Mouse (Mus musculus): ENCODE results near the gene Ldlrad1. TPM values are rescaled to one million over a fixed set of nuclear protein-coding genes. Genes with fewer than 3 reads are reported as not detected.

Ldlrad1 gene
- polyA plus RNA-seq (2015; fragmentation: Nextera tagmentation; extraction: Ambion mirVana) = not detected in 2 replicates

- Histone ChIP-seq H3K27me3 (ENCODE audit: insufficient read depth, low read length) (no peaks in the 10 kb centered on the region), H3K9ac (replicated peaks; ENCODE audit: low read length) (no peak within 1 kb of the TSS), H3K4me3 (ENCODE audit: low read length) (no peak within 1 kb of the TSS), H3K36me3 (ENCODE audit: insufficient read depth, low read length) (peaks cover 16% of the 10 kb centered on the region), H3K9me3 (ENCODE audit: low read length) (no peaks in the 10 kb centered on the region), H3K27ac (ENCODE audit: low read length) (no peak within 1 kb of the TSS), H3K4me2 (replicated peaks; ENCODE audit: low read depth, low read length) (no peak within 1 kb of the TSS), H3K4me1 (ENCODE audit: insufficient read depth, low read length) (0 out of 2 replicates have a peak, but pooled peaks cover 8% of the 10 kb centered on the region)
- ATAC-seq (ENCODE audit: low FRiP score, low TSS enrichment) = no peak
- WGBS = 68% methylated on average over 3 of the region's 3 CpGs
Measured at GRCm38 (mm10) chr4:107208880-107209279, at the start of gene Ldlrad1. TSS of gene Ldlrad1 (plus strand) at chr4:107209180.

GRCm38 (mm10) chr4:107160181-107160580 lies 48.8 kb upstream of the Ldlrad1 start:
- Histone ChIP-seq H3K4me3 (ENCODE audit: low read length) (no peak overlapping the region), H3K9me3 (ENCODE audit: low read length) (no peaks in the 10 kb centered on the region), H3K27ac (ENCODE audit: low read length) (no peak overlapping the region), H3K36me3 (ENCODE audit: insufficient read depth, low read length) (peaks cover 9% of the 10 kb centered on the region), H3K9ac (replicated peaks; ENCODE audit: low read length) (no peak overlapping the region), H3K4me1 (ENCODE audit: insufficient read depth, low read length) (peaks cover 26% of the 10 kb centered on the region), H3K4me2 (replicated peaks; ENCODE audit: low read depth, low read length) (no peak overlapping the region), H3K27me3 (ENCODE audit: insufficient read depth, low read length) (no peaks in the 10 kb centered on the region)
- no peak for ATAC-seq (ENCODE audit: low FRiP score, low TSS enrichment)
- 76% methylated on average over 8 of the region's 8 CpGs for WGBS

- H3K9ac ChIP-seq (replicated peaks; ENCODE audit: low read length) = no peak overlapping the region
- H3K36me3 ChIP-seq (ENCODE audit: insufficient read depth, low read length) = peaks cover 20% of the 10 kb centered on the region
- no peak overlapping the region for H3K4me2 ChIP-seq (replicated peaks; ENCODE audit: low read depth, low read length)
- H3K9me3 ChIP-seq (ENCODE audit: low read length) = no peaks in the 10 kb centered on the region
- no peaks in the 10 kb centered on the region for H3K27me3 ChIP-seq (ENCODE audit: insufficient read depth, low read length)
- peaks cover 15% of the 10 kb centered on the region for H3K4me1 ChIP-seq (ENCODE audit: insufficient read depth, low read length)
- no peak overlapping the region for H3K4me3 ChIP-seq (ENCODE audit: low read length)
- 84% methylated on average over 10 of the region's 10 CpGs for whole genome bisulfite sequencing
- no peak overlapping the region for H3K27ac ChIP-seq (ENCODE audit: low read length)
- ATAC-seq (ENCODE audit: low FRiP score, low TSS enrichment) = no peak
Measured at GRCm38 (mm10) chr4:107163341-107163740, 45.6 kb upstream of the Ldlrad1 start.

GRCm38 (mm10) chr4:107163756-107164587 lies 45.0 kb upstream of the Ldlrad1 start:
- Histone ChIP-seq H3K4me1 (ENCODE audit: insufficient read depth, low read length) (peaks cover 15% of the 10 kb centered on the region), H3K9me3 (ENCODE audit: low read length) (no peaks in the 10 kb centered on the region), H3K27ac (ENCODE audit: low read length) (no peak overlapping the region), H3K36me3 (ENCODE audit: insufficient read depth, low read length) (peaks cover 20% of the 10 kb centered on the region), H3K9ac (replicated peaks; ENCODE audit: low read length) (no peak overlapping the region), H3K4me2 (replicated peaks; ENCODE audit: low read depth, low read length) (no peak overlapping the region), H3K4me3 (ENCODE audit: low read length) (no peak overlapping the region), H3K27me3 (ENCODE audit: insufficient read depth, low read length) (no peaks in the 10 kb centered on the region)
- ATAC-seq (ENCODE audit: low FRiP score, low TSS enrichment) = peak; percentile 74; the same call in 1 of the 2 replicates
- 36% methylated on average over 9 of the region's 9 CpGs for WGBS

- Histone ChIP-seq H3K4me2 (replicated peaks; ENCODE audit: low read depth, low read length) (no peak overlapping the region), H3K9ac (replicated peaks; ENCODE audit: low read length) (no peak overlapping the region), H3K4me3 (ENCODE audit: low read length) (no peak overlapping the region), H3K36me3 (ENCODE audit: insufficient read depth, low read length) (peaks cover 25% of the 10 kb centered on the region), H3K27me3 (ENCODE audit: insufficient read depth, low read length) (no peaks in the 10 kb centered on the region), H3K9me3 (ENCODE audit: low read length) (no peaks in the 10 kb centered on the region), H3K27ac (ENCODE audit: low read length) (no peak overlapping the region), H3K4me1 (ENCODE audit: insufficient read depth, low read length) (peaks cover 3% of the 10 kb centered on the region; the same call in 1 of the 2 replicates)
- no peak for ATAC-seq (ENCODE audit: low FRiP score, low TSS enrichment)
- WGBS = 77% methylated on average over 5 of the region's 5 CpGs
Measured at GRCm38 (mm10) chr4:107166700-107167099, 42.3 kb upstream of the Ldlrad1 start.

- peaks cover 3% of the 10 kb centered on the region; the same call in 1 of the 2 replicates for H3K4me1 ChIP-seq (ENCODE audit: insufficient read depth, low read length)
- no peak overlapping the region for H3K4me3 ChIP-seq (ENCODE audit: low read length)
- no peak overlapping the region for H3K4me2 ChIP-seq (replicated peaks; ENCODE audit: low read depth, low read length)
- no peaks in the 10 kb centered on the region for H3K27me3 ChIP-seq (ENCODE audit: insufficient read depth, low read length)
- no peak for ATAC-seq (ENCODE audit: low FRiP score, low TSS enrichment)
- no peak overlapping the region for H3K27ac ChIP-seq (ENCODE audit: low read length)
- H3K36me3 ChIP-seq (ENCODE audit: insufficient read depth, low read length) = peaks cover 29% of the 10 kb centered on the region
- WGBS = 85% methylated on average over 5 of the region's 5 CpGs
- H3K9ac ChIP-seq (replicated peaks; ENCODE audit: low read length) = no peak overlapping the region
- H3K9me3 ChIP-seq (ENCODE audit: low read length) = no peaks in the 10 kb centered on the region
Measured at GRCm38 (mm10) chr4:107167798-107168197, 41.2 kb upstream of the Ldlrad1 start.

GRCm38 (mm10) chr4:107177506-107177905 lies 31.5 kb upstream of the Ldlrad1 start:
- Histone ChIP-seq H3K9me3 (ENCODE audit: low read length) (no peaks in the 10 kb centered on the region), H3K27me3 (ENCODE audit: insufficient read depth, low read length) (no peaks in the 10 kb centered on the region), H3K36me3 (ENCODE audit: insufficient read depth, low read length) (peaks cover 2% of the 10 kb centered on the region; the same call in 1 of the 2 replicates), H3K27ac (ENCODE audit: low read length) (peak overlapping the region; percentile 99), H3K4me2 (replicated peaks; ENCODE audit: low read depth, low read length) (peak overlapping the region; percentile 60), H3K4me3 (ENCODE audit: low read length) (peak overlapping the region; percentile 70), H3K9ac (replicated peaks; ENCODE audit: low read length) (peak overlapping the region; percentile 77), H3K4me1 (ENCODE audit: insufficient read depth, low read length) (peaks cover 26% of the 10 kb centered on the region)
- ATAC-seq (ENCODE audit: low FRiP score, low TSS enrichment) = no peak
- WGBS = 35% methylated on average over 11 of the region's 11 CpGs

GRCm38 (mm10) chr4:107178182-107178829 lies 30.7 kb upstream of the Ldlrad1 start, which contains the start of gene Tmem59:
TSS of gene Tmem59 (plus strand) at chr4:107178399.
- peaks cover 26% of the 10 kb centered on the region for H3K4me1 ChIP-seq (ENCODE audit: insufficient read depth, low read length)
- peak; percentile 97 for ATAC-seq (ENCODE audit: low FRiP score, low TSS enrichment)

GRCm38 (mm10) chr4:107178830-107179490 lies 30.0 kb upstream of the Ldlrad1 start, which contains the start of gene Tceanc2:
TSS of gene Tceanc2 (minus strand) at chr4:107179116.
- Histone ChIP-seq H3K27ac (ENCODE audit: low read length) (peak within 1 kb of the TSS; percentile 99), H3K4me1 (ENCODE audit: insufficient read depth, low read length) (peaks cover 26% of the 10 kb centered on the region), H3K4me3 (ENCODE audit: low read length) (peak within 1 kb of the TSS; percentile 70), H3K9ac (replicated peaks; ENCODE audit: low read length) (peak within 1 kb of the TSS; percentile 77), H3K36me3 (ENCODE audit: insufficient read depth, low read length) (no peaks in the 10 kb centered on the region; the same call in 1 of the 2 replicates), H3K4me2 (replicated peaks; ENCODE audit: low read depth, low read length) (peak within 1 kb of the TSS; percentile 60), H3K9me3 (ENCODE audit: low read length) (no peaks in the 10 kb centered on the region), H3K27me3 (ENCODE audit: insufficient read depth, low read length) (no peaks in the 10 kb centered on the region)
- peak; percentile 8 for ATAC-seq (ENCODE audit: low FRiP score, low TSS enrichment)
- under 1% methylated on average over 45 of the region's 47 CpGs for WGBS

More at GRCm38 (mm10) chr4:107178182-107178829, 30.7 kb upstream of the Ldlrad1 start, which contains the start of gene Tmem59:
- Histone ChIP-seq H3K4me3 (ENCODE audit: low read length) (peak within 1 kb of the TSS; percentile 70), H3K27me3 (ENCODE audit: insufficient read depth, low read length) (no peaks in the 10 kb centered on the region), H3K9me3 (ENCODE audit: low read length) (no peaks in the 10 kb centered on the region), H3K4me2 (replicated peaks; ENCODE audit: low read depth, low read length) (peak within 1 kb of the TSS; percentile 60), H3K9ac (replicated peaks; ENCODE audit: low read length) (peak within 1 kb of the TSS; percentile 77), H3K36me3 (ENCODE audit: insufficient read depth, low read length) (no peaks in the 10 kb centered on the region; the same call in 1 of the 2 replicates), H3K27ac (ENCODE audit: low read length) (peak within 1 kb of the TSS; percentile 99)
- WGBS = under 1% methylated on average over 48 of the region's 49 CpGs
